Mouse (Mus musculus) adipocyte (in vitro differentiated cells): ENCODE data around the gene Limch1.

Experiments
- DNase-seq: peaks from one replicate; pipeline ENCODE4 v3.0.0-alpha.2; 2016; ENCODE audit warnings: low spot score

The Limch1 gene

DNA sequence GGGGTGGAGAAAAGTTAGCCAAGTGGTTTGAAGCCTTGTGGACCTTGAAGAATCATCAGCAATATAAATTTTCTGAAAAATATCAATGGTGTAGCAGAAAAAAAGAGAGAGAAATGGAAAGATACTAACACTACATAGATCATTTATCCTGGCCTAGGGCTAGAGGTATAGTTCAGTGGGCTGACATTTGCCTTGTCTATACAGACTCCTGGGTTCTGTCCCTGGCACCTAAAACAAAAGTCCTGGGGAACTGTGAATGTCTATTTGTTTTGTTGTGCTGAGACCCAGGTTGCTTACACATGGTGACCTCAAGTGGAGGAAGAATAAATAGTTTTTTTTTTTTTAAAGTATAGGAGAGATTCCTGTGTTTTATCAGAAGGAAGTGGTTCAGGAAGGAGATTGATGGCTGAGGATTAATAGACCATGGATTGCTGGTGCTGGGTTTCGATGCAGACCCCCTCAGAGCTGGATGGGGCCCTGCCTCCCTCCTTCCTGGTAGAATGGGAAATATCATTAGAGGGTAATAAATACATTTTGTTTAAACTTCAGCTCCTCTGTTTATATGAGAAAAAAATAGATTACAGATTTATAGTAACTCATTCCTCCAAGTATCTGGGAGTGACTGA is 40.5 kb downstream of the Limch1 start:
- DNase-seq: no peak

DNA sequence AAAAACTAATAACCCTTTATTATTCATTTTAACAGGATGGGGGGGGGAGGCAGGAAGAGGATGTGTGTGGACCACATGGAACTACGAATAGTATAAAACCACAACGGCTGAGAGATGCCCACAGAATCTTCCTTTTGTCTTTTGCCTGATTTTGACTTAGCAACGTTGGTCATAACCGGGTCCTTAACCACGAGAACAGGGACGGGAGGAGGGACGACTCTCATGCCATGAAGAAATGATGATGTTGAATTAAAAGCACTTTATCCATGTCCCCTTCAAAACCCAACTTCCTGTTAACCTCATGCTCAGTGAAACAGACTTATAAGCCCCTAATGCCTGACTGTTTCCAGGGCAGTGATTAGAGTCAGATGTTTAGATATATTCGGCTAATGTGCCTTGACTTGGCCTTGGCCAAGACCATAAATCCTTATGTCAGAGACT is 41.0 kb downstream of the Limch1 start:
- no peak for DNase-seq

DNA sequence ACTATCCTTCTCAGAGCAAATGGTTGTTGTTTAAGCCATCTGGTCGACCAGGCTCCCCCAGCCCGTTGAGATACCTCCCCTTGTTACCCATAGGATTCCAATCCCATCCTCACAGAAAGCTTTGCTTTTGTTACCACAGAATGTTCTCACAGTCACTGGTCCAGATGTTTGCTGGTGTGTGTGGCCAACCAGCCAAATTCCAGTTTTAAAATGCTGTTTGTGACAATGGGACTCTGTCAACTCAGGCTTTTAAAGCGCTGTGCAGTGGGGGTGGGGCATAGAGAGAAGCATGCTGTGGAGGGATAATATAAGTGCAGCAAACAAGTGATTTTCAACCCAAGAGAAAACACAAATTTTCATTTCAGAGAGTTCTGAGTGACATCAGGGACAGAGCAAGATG is 43.4 kb downstream of the Limch1 start:
- no peak for DNase-seq

DNA sequence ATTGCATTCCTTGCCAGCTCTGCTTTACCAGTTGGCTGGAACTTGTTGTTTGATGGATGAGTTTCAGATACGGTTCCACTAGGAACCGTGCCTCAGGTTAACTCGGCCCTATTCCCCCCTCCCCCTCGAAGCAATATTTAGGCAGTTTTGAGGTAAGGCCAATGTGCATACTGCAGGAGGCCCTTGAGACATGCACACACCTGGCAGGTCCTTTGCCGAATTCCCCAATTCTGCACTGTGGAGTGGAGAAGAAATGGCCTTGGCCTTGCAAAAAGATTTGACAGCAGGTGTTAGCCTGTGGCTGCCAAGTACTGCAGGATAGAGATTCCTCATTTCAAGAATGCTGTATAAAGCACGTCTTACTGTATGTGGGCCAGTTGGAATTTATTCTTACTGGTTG is 45.5 kb downstream of the Limch1 start:
- DNase-seq: no peak

DNA sequence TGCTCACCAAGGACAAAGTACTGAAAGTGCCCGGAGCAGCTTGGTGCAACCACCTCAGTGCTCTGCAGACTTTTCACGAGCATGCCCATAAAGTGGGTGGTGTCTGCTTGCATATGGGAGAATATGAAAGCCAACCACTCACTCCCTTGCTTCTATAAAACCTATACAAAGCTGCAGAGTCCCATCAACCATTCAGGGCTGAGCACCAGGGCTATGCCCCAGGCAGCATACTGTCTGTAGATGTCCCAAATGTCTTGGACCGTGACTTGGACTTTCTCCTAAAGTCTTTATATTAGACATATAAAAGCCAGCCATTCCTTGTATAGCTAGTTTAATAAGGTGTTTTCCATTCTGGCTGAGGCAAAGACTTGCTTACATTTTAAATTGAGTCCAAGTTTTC is 47.6 kb downstream of the Limch1 start:
- DNase-seq: no peak

DNA sequence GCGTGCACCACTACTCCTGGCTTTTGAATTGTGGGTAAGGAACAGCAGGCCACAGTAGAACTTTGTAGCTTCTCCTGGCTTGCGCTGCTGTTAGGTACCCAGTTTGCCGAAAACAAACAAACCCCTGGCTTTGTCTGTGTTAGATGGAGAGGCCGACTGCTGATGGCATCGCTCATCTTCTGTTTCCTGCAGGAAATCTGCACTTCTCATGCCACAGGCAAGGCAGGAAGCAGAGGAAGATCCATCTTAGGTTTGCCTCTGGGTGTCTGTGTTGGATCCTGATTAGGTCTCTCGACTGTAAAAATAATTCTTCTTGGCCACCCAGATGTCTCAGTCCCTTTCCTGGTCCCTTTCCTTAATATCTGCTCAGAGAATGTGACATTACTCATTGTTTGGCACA is 51.7 kb downstream of the Limch1 start:
- DNase-seq: no peak

DNA sequence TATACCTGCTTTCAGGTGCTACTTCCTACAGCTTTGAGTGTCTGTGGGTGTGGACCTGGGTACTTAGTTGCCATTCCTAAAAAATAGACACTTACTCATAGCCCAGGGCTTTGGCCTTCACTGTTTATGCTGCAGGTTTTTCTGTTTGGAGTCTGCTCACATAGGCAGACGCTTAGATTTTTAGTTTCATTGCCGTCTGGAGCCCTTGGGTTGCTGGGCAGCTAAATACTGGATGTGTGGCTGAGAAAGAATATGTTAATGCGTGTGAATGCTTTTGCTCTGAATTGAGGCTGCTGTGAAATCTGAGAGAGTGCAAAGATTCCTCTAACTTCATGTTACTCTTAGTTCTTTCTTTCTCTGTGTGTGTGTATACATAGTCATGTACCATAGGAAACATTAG is 52.5 kb downstream of the Limch1 start:
- no peak for DNase-seq

DNA sequence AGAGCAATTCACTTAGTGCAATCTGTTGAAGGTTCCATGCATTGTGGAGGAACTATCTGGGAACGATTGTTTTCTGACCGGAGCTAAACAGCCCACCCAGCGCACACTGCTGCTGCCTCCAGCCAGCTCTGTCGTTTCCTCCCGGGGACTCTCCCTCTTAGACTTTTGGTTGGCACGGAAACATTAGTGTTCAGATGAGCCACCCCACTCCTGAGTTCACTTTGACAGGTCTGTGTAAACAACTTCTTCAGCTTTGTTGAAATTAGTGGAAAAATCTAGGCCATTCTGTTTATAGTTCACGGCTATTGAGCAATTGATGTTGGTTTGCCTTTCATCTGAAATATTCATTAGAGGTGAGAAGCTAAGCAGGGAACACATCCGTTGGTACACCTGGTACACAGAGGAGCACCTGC is 53.0 kb downstream of the Limch1 start:
- no peak for DNase-seq

DNA sequence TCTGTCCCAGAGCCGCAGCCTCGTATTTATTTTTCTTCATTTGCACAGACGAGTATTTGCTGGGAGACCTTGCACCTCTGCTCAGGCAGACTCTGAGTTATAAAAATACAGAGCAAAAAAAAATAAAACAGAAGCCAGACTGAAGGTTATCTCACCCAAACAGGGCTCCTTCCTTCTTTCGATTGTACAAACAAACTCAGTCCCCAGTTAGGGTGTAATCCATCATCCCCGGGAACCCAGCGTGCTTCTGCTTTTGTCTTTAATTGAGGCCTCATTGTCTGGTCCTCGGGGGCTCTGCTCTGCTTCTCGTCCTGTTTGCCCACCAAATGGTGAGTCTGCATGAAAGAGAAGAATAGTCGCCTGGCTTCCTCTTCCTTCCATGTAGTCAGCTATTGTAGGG is 54.6 kb downstream of the Limch1 start:
- no peak for DNase-seq

DNA sequence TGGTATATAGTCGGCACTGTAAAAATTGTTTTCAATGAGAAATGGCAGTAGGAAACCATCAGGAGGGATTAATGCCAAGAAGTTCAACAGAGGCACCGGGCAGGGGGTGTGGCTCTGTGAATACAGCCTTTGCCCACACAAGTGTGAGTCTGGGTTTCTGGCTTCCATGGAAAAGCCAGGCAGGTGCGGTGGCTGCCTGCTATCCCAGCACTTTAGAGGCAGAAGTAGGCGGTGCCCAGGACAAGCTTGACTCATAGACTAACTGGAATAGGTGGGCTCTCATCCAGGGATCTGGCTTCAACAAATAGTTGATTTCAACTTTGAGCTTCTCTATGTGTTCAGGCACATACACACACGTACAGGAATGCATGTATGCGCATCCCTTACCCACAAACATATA is 55.4 kb downstream of the Limch1 start:
- no peak for DNase-seq

DNA sequence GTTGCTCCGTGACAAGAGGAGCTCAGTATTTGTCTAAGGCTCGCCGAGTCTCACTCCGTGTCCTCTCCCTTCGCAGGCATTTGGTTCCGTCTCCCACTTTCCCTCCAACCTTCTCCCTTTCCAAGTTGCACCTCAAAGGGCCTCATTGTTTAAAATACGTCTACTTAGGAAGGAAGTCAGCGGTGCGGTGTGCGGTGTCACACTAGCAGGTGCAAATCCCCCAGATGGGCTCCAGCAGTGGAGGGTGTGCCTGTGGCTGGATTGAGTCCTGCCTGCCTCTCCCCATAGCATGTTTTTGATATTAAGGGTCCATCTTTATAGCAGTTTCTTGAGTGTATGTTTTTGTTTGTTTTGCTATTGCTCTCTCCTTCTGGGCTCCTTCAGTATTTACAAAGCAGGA is 56.6 kb downstream of the Limch1 start:
- DNase-seq: no peak

DNA sequence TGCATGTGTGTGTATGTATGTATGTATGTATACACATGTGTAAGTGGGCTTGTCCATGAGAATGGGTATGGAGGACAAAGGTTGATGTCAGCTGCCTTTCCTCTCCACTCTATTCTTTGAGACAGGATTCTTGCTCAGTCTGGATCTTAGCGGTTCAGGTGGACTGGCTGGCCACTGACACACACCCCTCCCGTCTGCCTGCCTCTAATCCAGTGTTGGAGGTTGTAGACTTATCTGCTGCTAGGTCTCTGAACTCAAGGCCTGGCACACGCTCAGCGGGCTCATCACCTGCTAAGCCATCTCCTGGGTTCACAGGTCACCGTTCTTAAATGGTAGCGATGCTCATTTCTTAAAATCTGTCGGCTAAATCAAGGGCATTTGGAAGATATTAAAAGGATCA is 60.7 kb downstream of the Limch1 start:
- DNase-seq: no peak

DNA sequence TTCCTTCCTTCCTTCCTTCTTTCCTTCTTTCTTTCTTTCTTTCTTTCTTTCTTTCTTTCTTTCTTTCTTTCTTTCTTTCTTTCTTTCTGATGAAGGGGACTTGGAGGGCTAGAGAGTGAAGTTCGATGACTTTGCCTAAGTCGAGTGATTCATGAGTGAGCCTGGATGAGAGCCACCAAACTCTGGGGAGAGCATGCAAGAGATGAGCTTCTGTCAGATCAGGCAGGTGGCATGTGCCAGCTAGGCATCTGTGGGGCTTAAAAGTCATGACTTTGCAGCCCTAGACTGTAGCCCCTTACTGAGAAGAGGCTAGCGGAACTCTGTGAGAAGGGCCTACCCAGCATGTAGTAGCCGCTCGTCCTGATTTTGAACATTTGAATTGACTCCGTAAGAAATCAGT is 62.1 kb downstream of the Limch1 start:
- DNase-seq: no peak

DNA sequence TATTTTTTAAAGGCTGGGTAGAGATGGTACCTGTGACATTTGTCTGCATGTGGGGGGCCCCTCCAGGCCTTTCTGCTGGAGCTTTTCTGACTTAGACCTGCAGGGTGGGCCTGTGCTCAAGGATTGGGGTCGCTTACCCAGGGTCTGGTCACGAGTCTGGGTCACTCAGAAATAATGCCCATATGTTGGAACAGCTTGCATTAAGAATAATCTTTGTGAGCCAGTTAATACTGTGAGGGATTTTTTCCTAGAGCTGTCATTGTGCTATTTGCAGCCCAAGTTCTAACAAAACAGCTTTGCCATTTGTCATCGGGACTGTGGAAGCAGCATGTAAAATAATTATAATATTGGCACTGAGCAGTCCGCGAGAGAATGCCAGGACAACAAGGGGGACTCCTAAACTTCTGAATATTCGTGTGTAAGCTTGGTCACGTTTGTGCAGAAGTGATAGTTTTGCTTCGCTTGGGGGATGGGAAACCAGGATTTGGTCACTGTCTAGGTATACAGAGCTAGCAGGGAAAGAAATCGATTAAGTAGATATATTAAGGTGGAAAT is 63.5 kb downstream of the Limch1 start:
- no peak for DNase-seq

DNA sequence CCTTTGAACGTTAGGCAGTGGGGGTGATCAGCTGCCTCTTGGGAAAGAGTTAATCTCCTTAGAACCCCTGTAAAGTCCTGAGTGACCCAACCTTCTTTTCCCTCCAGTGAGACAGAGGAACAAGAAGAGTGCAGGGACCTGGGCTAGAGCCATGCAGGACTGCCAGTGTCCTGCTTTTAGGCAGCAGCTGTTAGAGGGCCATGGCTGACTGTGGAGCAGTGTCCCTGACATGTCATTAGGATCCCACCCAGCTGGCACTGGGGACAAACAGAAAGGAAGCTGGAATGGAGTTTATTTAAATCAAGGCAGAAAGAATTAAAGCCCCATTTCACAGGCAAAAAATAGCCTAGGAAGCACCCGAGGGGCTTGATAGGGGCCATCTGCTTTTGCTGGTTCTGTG is 64.8 kb downstream of the Limch1 start:
- no peak for DNase-seq

DNA sequence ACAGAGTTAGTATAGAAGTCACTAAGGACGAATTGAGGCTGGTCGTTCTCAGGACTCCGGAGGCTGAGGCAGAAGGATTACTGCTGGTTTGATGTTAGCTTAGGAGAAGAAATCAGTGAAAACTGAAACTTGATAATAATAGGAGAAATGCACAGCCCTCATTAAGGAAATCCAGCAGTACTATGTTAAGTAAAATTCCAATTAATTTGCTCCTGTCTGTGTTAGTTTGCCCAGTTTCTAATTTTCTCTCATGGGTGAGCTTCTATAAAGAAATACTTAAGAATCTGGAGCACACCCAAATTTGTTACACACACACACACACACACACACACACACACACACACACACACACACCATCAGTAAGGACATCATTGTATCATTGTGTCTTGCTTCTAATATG is 69.0 kb downstream of the Limch1 start:
- DNase-seq: no peak

DNA sequence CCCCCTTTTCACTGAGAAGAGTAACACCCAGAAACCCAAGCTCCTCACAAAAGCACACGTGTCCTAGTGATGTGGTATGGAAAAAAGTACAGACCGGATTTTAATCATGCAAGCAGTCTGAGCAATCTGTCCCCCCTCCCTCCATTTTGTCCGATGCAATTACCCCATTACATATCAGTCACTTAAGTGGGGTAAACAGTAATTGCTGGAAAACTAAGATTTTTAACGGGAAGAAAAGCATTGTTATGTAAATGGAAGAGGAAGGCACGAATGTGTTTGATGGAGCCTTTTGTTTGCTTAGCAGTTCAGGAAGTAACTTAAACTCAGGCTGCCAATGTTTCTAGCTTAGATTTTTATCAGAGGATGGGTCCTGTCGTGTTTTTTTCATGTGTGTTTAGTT is 70.2 kb downstream of the Limch1 start:
- DNase-seq: no peak

DNA sequence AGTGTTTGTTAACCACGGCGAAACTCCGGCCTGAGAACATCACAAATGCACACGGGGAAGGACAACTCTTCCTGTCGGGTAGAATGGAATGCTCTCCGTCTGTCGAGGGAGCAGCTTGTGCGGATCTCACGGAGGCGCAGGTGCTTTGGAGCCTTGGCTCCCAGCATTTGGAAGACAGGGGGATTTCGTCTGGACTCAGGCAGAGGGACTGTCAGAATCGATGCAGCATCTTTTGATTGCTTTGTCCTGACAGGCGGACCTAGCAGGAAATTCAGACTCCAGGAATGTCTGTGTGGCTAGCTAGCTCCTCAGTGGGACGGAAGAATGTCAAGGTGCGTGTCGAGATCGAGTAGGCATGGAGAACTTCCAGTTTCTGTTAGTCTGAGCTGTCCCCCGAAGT is 71.1 kb downstream of the Limch1 start:
- DNase-seq: no peak

DNA sequence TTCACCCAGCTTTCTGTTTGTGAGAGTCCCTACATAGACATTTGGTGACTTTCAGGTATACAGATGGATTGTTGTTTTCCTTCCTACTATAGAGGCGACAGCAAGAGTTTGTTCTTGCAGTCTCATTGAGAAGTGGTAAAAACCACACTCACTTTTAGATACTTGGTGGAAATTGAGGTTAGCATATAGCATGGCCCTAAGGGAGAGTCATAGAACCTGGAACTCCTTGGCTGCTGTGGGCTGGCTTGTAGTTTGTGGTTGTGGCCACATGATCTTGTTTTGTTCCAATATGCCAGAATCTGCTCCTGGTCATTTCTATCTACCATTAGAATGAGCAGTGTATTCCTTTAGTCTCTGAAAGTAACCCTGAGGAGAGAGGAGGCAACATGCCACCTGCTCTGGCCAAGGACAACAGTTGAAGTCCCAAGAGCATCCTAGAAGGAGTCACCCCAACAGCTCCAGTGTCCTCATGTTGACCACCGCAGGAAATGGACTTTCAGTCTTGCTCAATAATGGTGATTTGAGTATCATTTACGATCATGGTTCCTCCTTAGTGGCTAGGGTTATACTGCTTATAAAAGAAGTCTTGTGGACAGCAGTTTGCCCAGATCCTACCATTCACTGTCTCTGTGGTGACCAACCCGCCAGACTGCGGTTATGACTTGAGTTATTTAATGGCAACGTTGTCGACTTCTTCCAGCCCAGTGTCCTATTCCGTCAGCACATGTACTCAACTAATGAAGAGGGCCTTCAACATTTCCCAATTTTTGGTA is 71.7 kb downstream of the Limch1 start:
- no peak for DNase-seq

DNA sequence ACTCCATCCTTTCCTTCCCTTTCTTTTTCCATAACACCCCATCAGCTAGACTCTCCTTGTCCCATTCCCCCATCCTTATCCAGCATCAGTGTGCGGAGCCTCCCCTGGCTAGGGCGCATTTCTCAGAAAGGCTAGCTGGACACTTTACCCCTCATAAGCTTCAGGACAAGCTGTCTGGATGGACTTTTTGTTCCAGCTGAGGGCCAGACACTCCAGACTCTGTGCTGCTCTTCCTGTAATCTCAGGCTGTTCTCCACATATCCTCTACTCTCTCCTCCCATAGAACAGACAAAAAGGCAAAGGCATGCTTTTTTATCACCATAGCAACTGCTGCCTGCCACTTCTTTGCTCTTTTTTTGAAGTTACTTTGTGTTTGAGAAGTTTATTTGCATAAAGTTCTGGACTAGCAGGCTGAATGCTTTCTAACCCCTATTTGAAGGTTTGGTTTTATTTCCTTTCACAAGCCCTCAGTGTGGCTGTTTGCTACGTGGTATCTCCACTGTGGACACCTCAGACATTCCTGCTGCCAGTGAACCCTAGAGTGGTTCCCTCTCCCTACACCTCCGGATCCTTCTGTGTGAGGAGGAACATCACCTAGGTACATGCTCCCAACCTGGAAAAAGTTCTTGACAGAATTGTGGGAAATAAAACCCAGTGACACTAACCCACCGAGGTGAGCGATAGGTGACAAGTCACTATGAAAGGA is 77.0 kb downstream of the Limch1 start:
- no peak for DNase-seq

DNA sequence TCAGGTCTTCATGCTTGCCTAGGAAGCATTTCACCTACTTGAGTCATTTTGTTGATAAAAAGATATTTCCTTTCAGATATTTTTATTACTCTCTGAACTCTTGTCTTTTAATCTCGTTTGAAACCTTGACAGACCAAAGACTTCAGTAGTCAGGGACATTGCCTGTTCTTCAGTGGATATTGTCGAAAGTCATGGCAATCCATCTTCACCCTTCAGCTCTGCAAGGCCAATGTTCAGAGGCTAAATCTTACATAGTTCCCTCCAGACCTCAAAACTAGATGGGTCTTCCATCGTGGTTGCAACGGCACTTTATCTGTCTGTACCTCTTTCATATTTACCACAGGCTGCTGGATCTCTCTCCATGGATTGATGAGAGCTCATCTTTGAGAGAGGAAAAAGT is 80.0 kb downstream of the Limch1 start:
- DNase-seq: no peak

DNA sequence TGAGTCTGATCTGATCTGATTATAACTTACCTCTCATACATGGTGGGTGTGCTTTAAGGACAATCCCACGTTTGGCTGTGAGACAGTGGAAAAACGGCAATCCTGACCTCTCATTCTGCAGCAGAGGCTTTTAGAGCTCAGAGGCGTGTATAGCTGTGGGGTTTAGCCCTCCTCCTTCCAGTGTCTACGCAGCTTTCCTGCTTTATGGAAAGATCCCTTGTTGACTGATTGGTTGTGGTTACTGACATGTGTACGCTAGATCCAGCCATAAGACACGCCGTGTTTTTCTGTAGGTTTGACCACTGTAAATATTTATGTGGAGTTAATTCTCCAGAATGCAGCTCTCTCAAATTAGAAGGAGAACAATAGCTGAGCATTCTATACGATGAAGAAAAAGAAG is 81.2 kb downstream of the Limch1 start:
- no peak for DNase-seq

DNA sequence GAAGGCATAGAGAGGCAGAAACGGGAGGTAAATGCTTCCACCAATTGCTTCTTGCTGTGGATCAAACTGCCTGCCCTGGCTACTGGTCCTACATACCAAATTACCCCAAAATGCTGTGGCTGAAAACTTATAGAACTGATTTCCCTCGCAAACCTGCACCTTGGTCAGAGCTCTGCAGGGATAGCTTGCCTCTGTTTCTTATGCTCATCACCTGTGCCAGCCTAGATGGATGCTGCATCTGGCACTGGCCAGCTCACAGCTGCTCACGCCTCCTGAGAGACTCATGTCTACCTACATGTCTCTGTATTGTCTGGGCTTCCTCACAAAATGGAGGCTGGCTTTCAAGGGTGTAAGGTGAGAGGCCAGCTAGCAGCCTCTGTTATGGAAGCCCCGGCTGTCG is 83.9 kb downstream of the Limch1 start:
- no peak for DNase-seq
